Mouse (Mus musculus): ENCODE measurements around the gene Ntrk3. TPM values are rescaled to one million over a fixed set of nuclear protein-coding genes. Genes with fewer than 3 reads are reported as not detected.

The Ntrk3 gene
- polyA plus RNA-seq, 1 experiment from 2014 or later: 25.3 TPM

DNA sequence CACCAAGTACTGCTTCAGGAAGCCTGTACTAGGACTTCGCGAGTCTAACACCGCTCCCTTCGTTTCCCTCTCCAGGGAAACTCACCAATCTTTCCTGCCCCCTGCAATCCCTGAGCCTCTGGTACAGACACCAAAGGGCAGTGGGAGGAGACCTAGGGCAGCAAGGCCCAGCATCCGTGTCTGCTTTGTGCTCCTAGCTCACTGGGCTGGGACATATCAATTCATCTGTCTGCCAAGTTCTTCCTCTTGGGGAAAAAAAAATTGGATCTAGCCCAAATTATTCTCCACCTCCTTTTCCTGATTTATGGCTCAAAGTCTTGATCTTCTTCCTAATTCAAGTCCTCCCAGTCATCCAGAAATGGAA, 168.6 kb downstream of the Ntrk3 start:
- no peak overlapping the region for H3K27ac ChIP-seq
- H3K36me3 ChIP-seq (replicated peaks): no peaks in the 10 kb centered on the region
- no peaks in the 10 kb centered on the region for H3K27me3 ChIP-seq (replicated peaks)
- H3K4me3 ChIP-seq: no peak overlapping the region
- H3K4me2 ChIP-seq: peak overlapping the region; percentile 41
- WGBS: 8% methylated on average over 5 of the region's 5 CpGs
- no peaks in the 10 kb centered on the region for H3K9me3 ChIP-seq
- peaks cover 26% of the 10 kb centered on the region for H3K4me1 ChIP-seq
- ATAC-seq (replicated peaks): no peak
- H3K9ac ChIP-seq: no peak overlapping the region

DNA sequence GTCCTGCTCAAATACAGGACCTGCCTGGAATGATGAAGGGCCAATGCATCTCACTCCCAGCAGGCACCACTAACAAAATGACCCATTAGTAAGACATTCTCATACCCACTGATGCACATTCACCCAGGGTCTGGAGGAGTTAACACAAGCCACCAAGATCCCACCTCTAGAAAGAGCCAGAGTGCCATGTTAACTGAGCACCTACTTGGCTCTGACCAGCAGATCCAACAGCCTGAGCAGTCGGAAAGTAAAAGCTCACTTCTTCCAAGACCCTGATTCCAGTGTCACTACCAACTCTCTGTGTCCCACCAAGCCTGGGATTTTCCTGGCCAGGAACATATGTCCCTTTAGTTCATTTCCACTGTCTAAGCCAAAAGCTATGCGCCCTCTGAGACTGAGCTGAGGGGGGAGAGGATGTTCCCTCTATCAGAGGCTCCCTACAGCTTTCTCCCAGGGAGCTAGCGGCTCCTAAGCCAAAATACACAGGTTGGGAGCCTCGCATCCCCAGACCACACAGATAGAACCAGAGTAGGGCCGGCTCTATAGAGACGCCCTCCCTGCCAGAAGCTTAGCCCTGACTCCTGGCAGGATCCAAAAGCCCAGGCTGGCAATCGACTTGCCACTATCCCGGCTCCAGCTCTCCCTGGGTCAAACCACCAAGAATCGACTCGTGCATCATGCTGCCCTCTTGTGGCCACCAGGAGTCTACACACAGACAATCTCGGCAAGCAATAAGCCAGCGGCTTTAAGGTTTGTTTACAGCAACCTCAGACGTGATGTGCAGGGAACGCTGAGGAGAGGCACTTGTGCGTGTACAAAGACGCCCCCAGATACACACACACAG, 169.2 kb downstream of the Ntrk3 start:
- Histone ChIP-seq H3K4me2 (peak overlapping the region; percentile 41), H3K9ac (no peak overlapping the region), H3K27ac (no peak overlapping the region), H3K4me3 (no peak overlapping the region), H3K4me1 (peaks cover 20% of the 10 kb centered on the region), H3K27me3 (replicated peaks) (no peaks in the 10 kb centered on the region), H3K9me3 (no peaks in the 10 kb centered on the region), H3K36me3 (replicated peaks) (no peaks in the 10 kb centered on the region)
- peak; percentile 70 for ATAC-seq (replicated peaks)
- WGBS: 15% methylated on average over 16 of the region's 16 CpGs

DNA sequence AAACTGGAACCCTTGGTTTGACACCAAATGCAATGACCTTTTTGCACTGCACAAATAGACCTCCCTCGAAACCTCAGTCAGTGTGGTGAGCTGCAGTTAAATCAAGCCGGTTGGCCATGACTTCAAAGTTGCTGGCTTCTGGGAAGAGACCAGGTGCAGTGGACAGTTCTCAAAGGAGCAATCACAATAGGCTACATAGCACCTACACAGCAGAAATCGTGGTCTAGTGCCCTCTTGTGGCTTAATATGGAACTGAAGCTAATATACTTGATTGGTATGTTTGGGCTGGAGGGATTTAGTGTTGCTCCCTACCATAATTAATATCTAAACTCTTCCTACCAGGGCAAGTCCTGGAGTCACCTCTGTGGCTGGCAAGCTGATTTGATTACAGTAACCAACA, 171.2 kb downstream of the Ntrk3 start:
- H3K36me3 ChIP-seq (replicated peaks): no peaks in the 10 kb centered on the region
- H3K4me2 ChIP-seq: no peak overlapping the region
- no peaks in the 10 kb centered on the region for H3K9me3 ChIP-seq
- H3K4me1 ChIP-seq: peaks cover 18% of the 10 kb centered on the region
- no peaks in the 10 kb centered on the region for H3K27me3 ChIP-seq (replicated peaks)
- 51% methylated on average over 3 of the region's 3 CpGs for WGBS
- no peak overlapping the region for H3K4me3 ChIP-seq
- no peak overlapping the region for H3K27ac ChIP-seq
- no peak overlapping the region for H3K9ac ChIP-seq
- ATAC-seq (replicated peaks): no peak

DNA sequence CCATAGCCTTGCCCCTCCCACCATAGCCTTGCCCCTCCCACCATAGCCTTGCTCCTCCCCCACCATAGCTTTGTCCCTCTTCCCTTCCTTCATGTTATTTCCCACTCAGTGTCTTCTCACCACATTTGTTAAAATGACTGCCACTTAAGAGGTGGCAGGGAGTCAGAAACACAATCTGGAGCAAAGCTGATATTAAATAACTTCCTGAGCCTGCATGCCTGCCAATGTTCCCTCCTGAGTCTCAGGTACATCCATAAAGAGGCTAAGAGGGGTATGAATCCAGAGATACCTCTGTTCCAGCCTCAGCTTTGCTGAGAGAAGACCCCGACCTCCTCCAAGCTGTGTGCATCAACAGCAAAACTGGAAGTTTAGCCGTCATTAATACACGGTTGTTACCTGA, 172.4 kb downstream of the Ntrk3 start:
- Histone ChIP-seq H3K36me3 (replicated peaks) (no peaks in the 10 kb centered on the region), H3K9ac (no peak overlapping the region), H3K4me2 (no peak overlapping the region), H3K27ac (no peak overlapping the region), H3K9me3 (no peaks in the 10 kb centered on the region), H3K4me3 (no peak overlapping the region), H3K27me3 (replicated peaks) (no peaks in the 10 kb centered on the region), H3K4me1 (peaks cover 13% of the 10 kb centered on the region)
- WGBS: 94% methylated on average over 3 of the region's 3 CpGs
- ATAC-seq (replicated peaks): no peak

- H3K9ac ChIP-seq: no peak overlapping the region
- H3K27me3 ChIP-seq (replicated peaks): no peaks in the 10 kb centered on the region
- H3K4me2 ChIP-seq: no peak overlapping the region
- H3K9me3 ChIP-seq: no peaks in the 10 kb centered on the region
- ATAC-seq (replicated peaks): no peak
- H3K36me3 ChIP-seq (replicated peaks): no peaks in the 10 kb centered on the region
- no peak overlapping the region for H3K4me3 ChIP-seq
- 91% methylated on average over 5 of the region's 5 CpGs for WGBS
- H3K27ac ChIP-seq: no peak overlapping the region
- H3K4me1 ChIP-seq: no peaks in the 10 kb centered on the region
Measured at GRCm38 (mm10) chr7:78558503-78558902, 179.3 kb downstream of the Ntrk3 start.

DNA sequence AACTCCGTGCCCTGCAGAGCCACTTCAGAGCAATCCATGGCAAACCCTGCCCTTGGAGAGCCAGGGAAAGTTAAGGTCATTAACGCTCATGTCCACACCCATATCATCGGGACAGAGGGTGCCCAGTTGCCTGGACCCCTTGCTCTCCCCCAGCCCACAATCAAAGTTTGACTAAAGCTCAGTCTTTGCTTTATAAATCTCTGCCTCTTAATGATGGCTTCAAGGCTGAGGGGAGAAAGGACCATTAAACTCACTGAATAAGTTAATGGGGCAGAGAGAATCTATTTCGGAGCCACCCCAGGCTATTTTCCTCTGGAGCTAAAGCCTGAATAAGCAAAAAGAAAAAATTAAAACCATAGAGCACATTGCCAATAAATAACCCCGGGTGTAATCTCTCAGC, 182.3 kb downstream of the Ntrk3 start:
- Histone ChIP-seq H3K4me3 (no peak overlapping the region), H3K27me3 (replicated peaks) (no peaks in the 10 kb centered on the region), H3K36me3 (replicated peaks) (no peaks in the 10 kb centered on the region), H3K9me3 (no peaks in the 10 kb centered on the region), H3K4me1 (no peaks in the 10 kb centered on the region), H3K9ac (no peak overlapping the region), H3K27ac (no peak overlapping the region), H3K4me2 (no peak overlapping the region)
- ATAC-seq (replicated peaks): no peak
- 88% methylated on average over 5 of the region's 5 CpGs for WGBS

DNA sequence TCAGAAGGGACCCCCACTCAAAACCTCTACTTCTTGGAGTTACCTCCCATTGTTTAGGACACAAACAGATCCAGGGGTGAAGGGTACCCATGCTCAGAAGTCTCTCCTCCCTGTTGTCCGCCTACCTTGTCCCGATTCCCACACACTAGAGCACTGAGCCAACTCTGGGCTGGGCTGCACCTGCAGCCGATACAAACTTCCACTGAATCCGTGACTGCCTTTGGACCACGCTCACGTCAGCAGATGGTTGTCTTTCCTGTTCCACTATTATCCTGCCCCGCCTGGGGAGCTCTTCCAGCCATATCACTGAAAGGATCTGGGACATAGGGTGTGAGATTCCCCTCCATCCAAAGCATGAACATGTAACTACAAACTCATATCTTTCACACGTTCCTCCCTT, 188.4 kb downstream of the Ntrk3 start:
- no peak for ATAC-seq (replicated peaks)
- no peak overlapping the region for H3K4me3 ChIP-seq
- H3K27me3 ChIP-seq (replicated peaks): no peaks in the 10 kb centered on the region
- no peak overlapping the region for H3K9ac ChIP-seq
- H3K4me2 ChIP-seq: no peak overlapping the region
- H3K9me3 ChIP-seq: no peaks in the 10 kb centered on the region
- H3K27ac ChIP-seq: no peak overlapping the region
- no peaks in the 10 kb centered on the region for H3K36me3 ChIP-seq (replicated peaks)
- WGBS: 95% methylated on average over 8 of the region's 8 CpGs
- H3K4me1 ChIP-seq: no peaks in the 10 kb centered on the region

- Histone ChIP-seq H3K27ac (no peak overlapping the region), H3K4me1 (no peaks in the 10 kb centered on the region), H3K9me3 (no peaks in the 10 kb centered on the region), H3K4me2 (no peak overlapping the region), H3K4me3 (no peak overlapping the region), H3K27me3 (replicated peaks) (no peaks in the 10 kb centered on the region), H3K36me3 (replicated peaks) (no peaks in the 10 kb centered on the region), H3K9ac (no peak overlapping the region)
- 91% methylated on average over 5 of the region's 5 CpGs for WGBS
- no peak for ATAC-seq (replicated peaks)
Measured at GRCm38 (mm10) chr7:78548721-78549120, 189.1 kb downstream of the Ntrk3 start.

- Histone ChIP-seq H3K4me3 (no peak overlapping the region), H3K36me3 (replicated peaks) (no peaks in the 10 kb centered on the region), H3K9me3 (no peaks in the 10 kb centered on the region), H3K4me2 (no peak overlapping the region), H3K27me3 (replicated peaks) (no peaks in the 10 kb centered on the region), H3K4me1 (no peaks in the 10 kb centered on the region), H3K27ac (no peak overlapping the region), H3K9ac (no peak overlapping the region)
- peak; percentile 47; the same call in 1 of the 2 replicates for ATAC-seq (replicated peaks)
- 42% methylated on average over 10 of the region's 10 CpGs for WGBS
Measured at GRCm38 (mm10) chr7:78546551-78546950, 191.3 kb downstream of the Ntrk3 start.

DNA sequence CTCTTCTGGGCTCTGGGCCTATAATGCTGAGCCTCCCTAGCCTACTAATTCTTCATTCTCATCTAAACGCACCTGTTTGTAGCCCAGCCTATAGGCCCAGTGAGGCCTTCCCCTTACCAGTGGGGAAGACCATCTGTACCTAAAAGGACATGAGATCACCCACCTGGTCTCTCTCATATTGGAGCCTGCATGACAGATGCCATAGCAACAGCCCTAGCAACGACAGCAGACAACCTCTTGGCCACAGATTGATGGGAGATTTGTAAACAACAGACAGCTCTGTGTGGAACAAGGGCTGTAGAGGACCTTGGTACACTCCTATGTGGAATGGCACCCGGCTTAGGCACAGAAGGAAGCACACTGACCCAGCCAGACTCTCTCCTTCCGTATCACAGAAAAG, 195.3 kb downstream of the Ntrk3 start:
- WGBS: 69% methylated on average over 4 of the region's 4 CpGs
- no peak overlapping the region for H3K27ac ChIP-seq
- no peaks in the 10 kb centered on the region for H3K9me3 ChIP-seq

DNA sequence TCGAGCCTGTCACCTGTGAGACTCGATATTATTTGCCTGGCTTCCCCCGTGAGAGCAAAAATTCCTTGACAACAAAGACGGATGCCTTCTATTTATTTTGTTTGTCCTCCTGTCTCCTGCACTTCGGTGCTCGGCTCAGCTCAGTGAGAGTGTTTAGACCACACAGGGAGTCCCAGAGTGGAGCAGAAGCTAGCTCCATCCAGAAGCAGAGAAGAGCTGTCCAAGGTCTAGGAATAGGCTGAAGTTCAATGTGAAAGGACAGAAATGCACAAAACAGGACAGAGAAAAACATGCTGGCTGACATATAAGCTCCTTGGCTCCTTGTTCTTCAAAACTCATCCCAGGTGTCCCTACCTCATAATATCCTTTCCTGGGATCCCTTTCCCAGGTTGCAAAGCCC, 207.5 kb downstream of the Ntrk3 start:
- Histone ChIP-seq H3K4me1 (peaks cover 8% of the 10 kb centered on the region; the same call in 1 of the 2 replicates), H3K36me3 (replicated peaks) (no peaks in the 10 kb centered on the region), H3K4me2 (no peak overlapping the region), H3K9ac (no peak overlapping the region), H3K27me3 (replicated peaks) (no peaks in the 10 kb centered on the region), H3K4me3 (no peak overlapping the region), H3K9me3 (no peaks in the 10 kb centered on the region), H3K27ac (no peak overlapping the region)
- WGBS: 36% methylated on average over 6 of the region's 6 CpGs
- ATAC-seq (replicated peaks): no peak

More for the DNA sequence above, 195.3 kb downstream of the Ntrk3 start:
- Histone ChIP-seq H3K4me2 (no peak overlapping the region), H3K27me3 (replicated peaks) (no peaks in the 10 kb centered on the region), H3K4me3 (no peak overlapping the region), H3K36me3 (replicated peaks) (no peaks in the 10 kb centered on the region), H3K4me1 (no peaks in the 10 kb centered on the region), H3K9ac (no peak overlapping the region)
- 0 out of 2 replicates have a peak, but pooled peaks have one; percentile 25 for ATAC-seq (replicated peaks)

GRCm38 (mm10) chr7:78528008-78528407, 209.8 kb downstream of the Ntrk3 start:
- Histone ChIP-seq H3K27me3 (replicated peaks) (no peaks in the 10 kb centered on the region), H3K9ac (no peak overlapping the region), H3K27ac (no peak overlapping the region), H3K9me3 (no peaks in the 10 kb centered on the region), H3K36me3 (replicated peaks) (no peaks in the 10 kb centered on the region), H3K4me3 (no peak overlapping the region), H3K4me1 (peaks cover 8% of the 10 kb centered on the region; the same call in 1 of the 2 replicates), H3K4me2 (no peak overlapping the region)
- ATAC-seq (replicated peaks): no peak
- WGBS: 65% methylated on average over 3 of the region's 3 CpGs

DNA sequence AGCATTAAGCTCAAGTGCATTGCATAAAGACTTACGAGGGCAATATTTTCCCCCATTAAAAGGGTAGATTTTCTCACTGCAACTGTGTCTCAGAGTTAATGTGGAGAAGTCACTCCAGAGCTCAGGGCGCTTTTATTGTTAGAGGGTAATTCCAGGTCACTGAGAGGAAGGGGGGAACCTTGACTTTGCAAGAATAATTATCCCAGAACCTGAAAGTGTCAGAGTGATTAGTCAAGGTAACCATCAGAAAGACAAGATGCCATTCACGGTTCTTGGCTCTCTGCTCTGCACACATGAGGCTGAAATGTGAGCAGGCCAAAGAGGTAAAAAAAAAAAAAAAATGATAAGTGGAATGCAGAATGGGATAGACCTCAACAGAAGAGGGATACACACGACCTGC, 210.2 kb downstream of the Ntrk3 start:
- no peaks in the 10 kb centered on the region for H3K9me3 ChIP-seq
- no peak overlapping the region for H3K4me3 ChIP-seq
- no peak overlapping the region for H3K9ac ChIP-seq
- WGBS: 31% methylated on average over 4 of the region's 4 CpGs
- no peak for ATAC-seq (replicated peaks)
- no peaks in the 10 kb centered on the region for H3K27me3 ChIP-seq (replicated peaks)
- no peak overlapping the region for H3K27ac ChIP-seq
- H3K4me1 ChIP-seq: peaks cover 8% of the 10 kb centered on the region; the same call in 1 of the 2 replicates
- H3K36me3 ChIP-seq (replicated peaks): no peaks in the 10 kb centered on the region
- no peak overlapping the region for H3K4me2 ChIP-seq

Measured in midbrain, embryonic 15.5 days (tissue).